Mouse (Mus musculus): ENCODE results near the gene Pck2. TPM values are rescaled to one million over a fixed set of nuclear protein-coding genes. Genes with fewer than 3 reads are reported as not detected.

Gene Pck2
- polyA plus RNA-seq, 1 experiment = 87.9 TPM

GRCm38 (mm10) chr14:55598521-55599390 is 58.7 kb downstream of the Pck2 start:
- no peak overlapping the region for H3ac ChIP-seq (ENCODE audit: control insufficient read depth, insufficient read length, low read depth)
- peaks cover 85% of the 10 kb centered on the region for H3K36me3 ChIP-seq (ENCODE audit: control insufficient read depth, insufficient read depth)
- no peak overlapping the region for H3K4me3 ChIP-seq (ENCODE audit: insufficient read depth, poor library complexity, severe bottlenecking)
- no peaks in the 10 kb centered on the region for H3K27me3 ChIP-seq (ENCODE audit: control insufficient read depth, insufficient read depth, insufficient read length)
- no peaks in the 10 kb centered on the region for H3K79me3 ChIP-seq (ENCODE audit: low read depth)
- TF ChIP-seq CEBPB (IDR thresholded peaks at IDR 0.05; ENCODE audit: low read depth) = no peak
- no peak for TF ChIP-seq USF1 (IDR thresholded peaks at IDR 0.05; ENCODE audit: low read depth)
- TF ChIP-seq MYOG (IDR thresholded peaks at IDR 0.05; ENCODE audit: control insufficient read depth, extremely low read depth, insufficient read length) = no peak
- no peak for TF ChIP-seq MAX (IDR thresholded peaks at IDR 0.05)
- no peak for TF ChIP-seq CTCF (IDR thresholded peaks at IDR 0.05; ENCODE audit: control insufficient read depth, insufficient read depth, insufficient read length)
- TF ChIP-seq FOSL1 (IDR thresholded peaks at IDR 0.05; ENCODE audit: insufficient read depth, low read length, poor library complexity, severe bottlenecking) = no peak
- TF ChIP-seq MYOD1 (IDR thresholded peaks at IDR 0.05; ENCODE audit: control insufficient read depth, insufficient read length, low read depth) = no peak
- peaks cover 6% of the 10 kb centered on the region for H3K79me2 ChIP-seq (ENCODE audit: control insufficient read depth, insufficient read depth)

Other genes starting within 250 kb of the Pck2 start
- gene Dhrs4, start 61.5 kb upstream of the Pck2 start, polyA plus RNA-seq (2012; fragmentation: generic; extraction: Trizol) = 45.9 TPM
- gene Carmil3, start 49.6 kb upstream of the Pck2 start, polyA plus RNA-seq (2012; fragmentation: generic; extraction: Trizol) = 0.23 TPM
- not detected for gene Cpne6, start 29.8 kb upstream of the Pck2 start, polyA plus RNA-seq (2012; fragmentation: generic; extraction: Trizol)
- not detected for gene Nrl, start 15.3 kb upstream of the Pck2 start, polyA plus RNA-seq (2012; fragmentation: generic; extraction: Trizol)
- gene Dcaf11, start 19.7 kb downstream of the Pck2 start, polyA plus RNA-seq (2012; fragmentation: generic; extraction: Trizol) = 15.8 TPM
- gene A730061H03Rik, start 20.1 kb downstream of the Pck2 start, polyA plus RNA-seq (2012; fragmentation: generic; extraction: Trizol) = 0.16 TPM
- 0.40 TPM for gene Fitm1, start 35.4 kb downstream of the Pck2 start, polyA plus RNA-seq (2012; fragmentation: generic; extraction: Trizol)
- 63.7 TPM for gene Psme1, start 37.9 kb downstream of the Pck2 start, polyA plus RNA-seq (2012; fragmentation: generic; extraction: Trizol)
- 7.5 TPM for gene Emc9, start 45.0 kb downstream of the Pck2 start, polyA plus RNA-seq (2012; fragmentation: generic; extraction: Trizol)
- gene Psme2, start 50.8 kb downstream of the Pck2 start, polyA plus RNA-seq (2012; fragmentation: generic; extraction: Trizol) = 110 TPM
- 9.4 TPM for gene Rnf31, start 51.4 kb downstream of the Pck2 start, polyA plus RNA-seq (2012; fragmentation: generic; extraction: Trizol)
- 3.3 TPM for gene Irf9, start 63.3 kb downstream of the Pck2 start, polyA plus RNA-seq (2012; fragmentation: generic; extraction: Trizol)
- gene Rec8, start 77.8 kb downstream of the Pck2 start, polyA plus RNA-seq (2012; fragmentation: generic; extraction: Trizol) = not detected
- 113 TPM for gene Ipo4, start 95.7 kb downstream of the Pck2 start, polyA plus RNA-seq (2012; fragmentation: generic; extraction: Trizol)
- gene Gm49378, start 97.6 kb downstream of the Pck2 start, polyA plus RNA-seq (2012; fragmentation: generic; extraction: Trizol) = 0.13 TPM
- gene Tm9sf1, start 103.5 kb downstream of the Pck2 start, polyA plus RNA-seq (2012; fragmentation: generic; extraction: Trizol) = 72.9 TPM
- gene Tssk4, start 109.9 kb downstream of the Pck2 start, polyA plus RNA-seq (2012; fragmentation: generic; extraction: Trizol) = 0.43 TPM
- gene Mdp1, start 120.2 kb downstream of the Pck2 start, polyA plus RNA-seq (2012; fragmentation: generic; extraction: Trizol) = 16.5 TPM
- gene Gmpr2, start 131.7 kb downstream of the Pck2 start, polyA plus RNA-seq (2012; fragmentation: generic; extraction: Trizol) = 23.8 TPM
- 478 TPM for gene Nedd8, start 131.9 kb downstream of the Pck2 start, polyA plus RNA-seq (2012; fragmentation: generic; extraction: Trizol)
- gene Tinf2, start 141.6 kb downstream of the Pck2 start, polyA plus RNA-seq (2012; fragmentation: generic; extraction: Trizol) = 24.4 TPM
- gene Tgm1, start 173.7 kb downstream of the Pck2 start, polyA plus RNA-seq (2012; fragmentation: generic; extraction: Trizol) = 0.07 TPM
- gene Rabggta, start 182.0 kb downstream of the Pck2 start, polyA plus RNA-seq (2012; fragmentation: generic; extraction: Trizol) = 11.9 TPM
- 63.7 TPM for gene Dhrs1, start 205.4 kb downstream of the Pck2 start, polyA plus RNA-seq (2012; fragmentation: generic; extraction: Trizol)
- gene Nop9, start 205.4 kb downstream of the Pck2 start, polyA plus RNA-seq (2012; fragmentation: generic; extraction: Trizol) = 38.6 TPM
- 0.05 TPM for gene Cideb, start 218.2 kb downstream of the Pck2 start, polyA plus RNA-seq (2012; fragmentation: generic; extraction: Trizol)
- gene Ltb4r2, start 221.2 kb downstream of the Pck2 start, polyA plus RNA-seq (2012; fragmentation: generic; extraction: Trizol) = 0.09 TPM
- gene Ltb4r1, start 225.7 kb downstream of the Pck2 start, polyA plus RNA-seq (2012; fragmentation: generic; extraction: Trizol) = 0.05 TPM
- gene Adcy4, start 243.8 kb downstream of the Pck2 start, polyA plus RNA-seq (2012; fragmentation: generic; extraction: Trizol) = 0.02 TPM
- gene Ripk3, start 248.6 kb downstream of the Pck2 start, polyA plus RNA-seq (2012; fragmentation: generic; extraction: Trizol) = 0.55 TPM

Measured in C2C12 (cell line).